8 mouse cellular contexts compared by ENCODE assay signal in genomic region chr2:179442541-179443225, GRCm38 (mm10). TPM values are rescaled to one million over a fixed set of nuclear protein-coding genes. Genes with fewer than 3 reads are reported as not detected.
DNase-seq lines count a peak whose midpoint lies in the region; ATAC-seq and TF ChIP-seq lines count a peak whose summit lies in the region.

No protein-coding gene starts in this region.

- no peaks in the 10 kb centered on the region for H3K9me3 ChIP-seq in forebrain, embryonic 16.5 days (ENCODE audit: control insufficient read depth, low read length)
- no peaks in the 10 kb centered on the region for H3K9me3 ChIP-seq in hindbrain, embryonic 15.5 days
- H3K9me3 ChIP-seq in limb, embryonic 15.5 days, result no peaks in the 10 kb centered on the region
- no peaks in the 10 kb centered on the region for H3K9me3 ChIP-seq in midbrain, embryonic 15.5 days

- H3K9ac ChIP-seq in forebrain, embryonic 16.5 days (replicated peaks; ENCODE audit: low read depth, low read length), result peak overlapping the region; percentile 83
- H3K9ac ChIP-seq in hindbrain, embryonic 15.5 days, result peak overlapping the region; percentile 84
- peak overlapping the region; percentile 57 for H3K9ac ChIP-seq in limb, embryonic 15.5 days
- H3K9ac ChIP-seq in midbrain, embryonic 15.5 days, result peak overlapping the region; percentile 66

- peak; percentile 57 for DNase-seq in cerebellum, adult 9-10 months
- DNase-seq in cerebellum, adult 11-12 months, result no peak
- peak; percentile 23 for DNase-seq in urinary bladder, postnatal 14 days (ENCODE audit: low spot score)

- no peak for TF ChIP-seq POLR2A in bone marrow macrophage, adult 2 months (IDR thresholded peaks at IDR 0.05; ENCODE audit: borderline replicate concordance, low read depth, low read length)

- no peaks in the 10 kb centered on the region for H3K36me3 ChIP-seq in forebrain, embryonic 16.5 days (ENCODE audit: control insufficient read depth, insufficient read depth)
- H3K36me3 ChIP-seq in hindbrain, embryonic 15.5 days, result no peaks in the 10 kb centered on the region
- H3K36me3 ChIP-seq in limb, embryonic 15.5 days, result no peaks in the 10 kb centered on the region
- no peaks in the 10 kb centered on the region for H3K36me3 ChIP-seq in midbrain, embryonic 15.5 days (replicated peaks)

- no peaks in the 10 kb centered on the region for H3K27me3 ChIP-seq in forebrain, embryonic 16.5 days (replicated peaks; ENCODE audit: control insufficient read depth, insufficient read depth, low read length)
- peaks cover 6% of the 10 kb centered on the region; the same call in 1 of the 2 replicates for H3K27me3 ChIP-seq in hindbrain, embryonic 15.5 days
- peaks cover 45% of the 10 kb centered on the region for H3K27me3 ChIP-seq in limb, embryonic 15.5 days
- peaks cover 12% of the 10 kb centered on the region; the same call in 1 of the 2 replicates for H3K27me3 ChIP-seq in midbrain, embryonic 15.5 days (replicated peaks)

- no peaks in the 10 kb centered on the region for H3K4me1 ChIP-seq in bone marrow macrophage, adult 2 months (ENCODE audit: control insufficient read depth, insufficient read depth, low read length)
- peaks cover 44% of the 10 kb centered on the region for H3K4me1 ChIP-seq in forebrain, embryonic 16.5 days (replicated peaks; ENCODE audit: control insufficient read depth, insufficient read depth, low read length)
- H3K4me1 ChIP-seq in hindbrain, embryonic 15.5 days (replicated peaks), result peaks cover 45% of the 10 kb centered on the region
- peaks cover 21% of the 10 kb centered on the region for H3K4me1 ChIP-seq in limb, embryonic 15.5 days
- peaks cover 30% of the 10 kb centered on the region for H3K4me1 ChIP-seq in midbrain, embryonic 15.5 days

- under 1% methylated on average over 87 of the region's 95 CpGs for whole genome bisulfite sequencing in forebrain, embryonic 16.5 days
- WGBS in hindbrain, embryonic 15.5 days, result under 1% methylated on average over 84 of the region's 95 CpGs
- WGBS in limb, embryonic 15.5 days, result under 1% methylated on average over 79 of the region's 95 CpGs
- WGBS in midbrain, embryonic 15.5 days, result under 1% methylated on average over 90 of the region's 95 CpGs

- TF ChIP-seq CTCF in bone marrow macrophage, adult 2 months (IDR thresholded peaks at IDR 0.05; ENCODE audit: low read depth, low read length), result no peak

- H3K27ac ChIP-seq in bone marrow macrophage, adult 2 months (ENCODE audit: insufficient read depth, low read depth, low read length), result no peak overlapping the region
- peak overlapping the region; percentile 86 for H3K27ac ChIP-seq in forebrain, embryonic 16.5 days (ENCODE audit: low read length)
- H3K27ac ChIP-seq in hindbrain, embryonic 15.5 days (replicated peaks), result peak overlapping the region; percentile 83
- H3K27ac ChIP-seq in limb, embryonic 15.5 days, result peak overlapping the region; percentile 61
- H3K27ac ChIP-seq in midbrain, embryonic 15.5 days, result peak overlapping the region; percentile 87

- peak overlapping the region; percentile 77 for H3K4me2 ChIP-seq in forebrain, embryonic 16.5 days (ENCODE audit: low read length)
- peak overlapping the region; percentile 94 for H3K4me2 ChIP-seq in hindbrain, embryonic 15.5 days
- peak overlapping the region; percentile 99 for H3K4me2 ChIP-seq in limb, embryonic 15.5 days
- H3K4me2 ChIP-seq in midbrain, embryonic 15.5 days, result peak overlapping the region; percentile 80

- H3K4me3 ChIP-seq in bone marrow macrophage, adult 2 months (ENCODE audit: insufficient read depth, low read length), result peak overlapping the region; percentile 17
- H3K4me3 ChIP-seq in forebrain, embryonic 16.5 days (replicated peaks; ENCODE audit: low read length), result peak overlapping the region; percentile 72
- H3K4me3 ChIP-seq in hindbrain, embryonic 15.5 days, result peak overlapping the region; percentile 81
- peak overlapping the region; percentile 68 for H3K4me3 ChIP-seq in limb, embryonic 15.5 days
- H3K4me3 ChIP-seq in midbrain, embryonic 15.5 days, result peak overlapping the region; percentile 68

- ATAC-seq in forebrain, embryonic 16.5 days, result peak; percentile 72
- ATAC-seq in hindbrain, embryonic 15.5 days (ENCODE audit: low FRiP score, low read depth), result peak; percentile 62
- ATAC-seq in limb, embryonic 15.5 days (ENCODE audit: insufficient number of reproducible peaks, low FRiP score, low TSS enrichment, low read depth), result peak; percentile 64
- ATAC-seq in midbrain, embryonic 15.5 days (replicated peaks), result peak; percentile 75

RNA-seq across cellular contexts. Expression of gene Cdh4, which starts 0.5 kb away (rescaled TPM):
- polyA plus RNA-seq in bone marrow macrophage, adult 2 months (2012; ENCODE audit: insufficient read depth, insufficient read length, missing spikeins), result not detected in 2 replicates
- polyA plus RNA-seq in forebrain, embryonic 16.5 days (2015; fragmentation: Nextera tagmentation; extraction: Ambion mirVana), result 57.4 and 59.4 TPM in 2 replicates
- polyA plus RNA-seq in hindbrain, embryonic 15.5 days (2015; fragmentation: Nextera tagmentation; extraction: Ambion mirVana), result 42.4 and 50.0 TPM in 2 replicates
- polyA plus RNA-seq in limb, embryonic 15.5 days (2015; fragmentation: Nextera tagmentation; extraction: Ambion mirVana), result 7.5 and 8.8 TPM in 2 replicates
- 58.8 and 63.9 TPM in 2 replicates for polyA plus RNA-seq in midbrain, embryonic 15.5 days (2015; fragmentation: Nextera tagmentation; extraction: Ambion mirVana)

Comparison
In these comparisons a context has a peak if more than half of its experiments do, and no peak if none do; other contexts are left out.
1. H3K4me3 ChIP-seq: peak in every context shown above with its lines; median percentile 81 in hindbrain, embryonic 15.5 days; 72 in forebrain, embryonic 16.5 days; 68 in limb, embryonic 15.5 days; 68 in midbrain, embryonic 15.5 days; 17 in bone marrow macrophage, adult 2 months.